Mouse (Mus musculus): ENCODE data around the gene Abraxas2. TPM values are rescaled to one million over a fixed set of nuclear protein-coding genes. Genes with fewer than 3 reads are reported as not detected.

The Abraxas2 gene
- total and polyA plus RNA-seq, 3 experiments, result 30.1 to 31.1 TPM; not detected in 1

- peak; percentile 44 for DNase-seq (ENCODE audit: low read depth, low spot score)
- Histone ChIP-seq H3K9ac (ENCODE audit: control insufficient read depth, low read depth, low read length, poor library complexity, severe bottlenecking) (no peak overlapping the region), H3K27ac (ENCODE audit: control insufficient read depth, low read depth, low read length) (no peak overlapping the region), H3K4me3 (ENCODE audit: control insufficient read depth in 1 of 2, insufficient read depth in 1 of 2, low read depth in 2 of 2, low read length in 2 of 2) (no peak overlapping the region), H3K36me3 (ENCODE audit: control insufficient read depth in 1 of 2, insufficient read depth in 2 of 2, low read length in 2 of 2) (no peaks in the 10 kb centered on the region; a peak in 1 of 4 replicates), H3K4me1 (ENCODE audit: control insufficient read depth in 1 of 2, insufficient read depth in 2 of 2, low read length in 2 of 2) (peaks cover 0 to 7% of the 10 kb centered on the region in 2 experiments; a peak in 3 of 4 replicates), H3K9me3 (replicated peaks; ENCODE audit: insufficient read depth, low read length) (no peaks in the 10 kb centered on the region), H3K27me3 (ENCODE audit: control insufficient read depth in 1 of 2, insufficient read depth in 2 of 2, low read length in 2 of 2) (no peaks in the 10 kb centered on the region), H3K79me2 (ENCODE audit: control insufficient read depth, insufficient read depth, low read length, poor library complexity) (no peaks in the 10 kb centered on the region)
- TF ChIP-seq ZNF384 (IDR thresholded peaks at IDR 0.05; ENCODE audit: low read depth, low read length) (peak; percentile 48), JUND (IDR thresholded peaks at IDR 0.05; ENCODE audit: low read depth, low read length) (no peak), SIN3A (IDR thresholded peaks at IDR 0.05; ENCODE audit: low read length) (0 out of 2 replicates have a peak, but pooled peaks have one; percentile 20), SMC3 (IDR thresholded peaks at IDR 0.05; ENCODE audit: low read depth, low read length) (peak; percentile 62), RAD21 (IDR thresholded peaks at IDR 0.05; ENCODE audit: low read depth, low read length) (peak; percentile 29), CTCF (IDR thresholded peaks at IDR 0.05 in 2 of 3, conservative IDR thresholded peaks at IDR 0.05 in 1 of 3; ENCODE audit: control insufficient read depth in 1 of 3, insufficient read depth in 1 of 3, low read depth in 2 of 3, low read length in 3 of 3, poor library complexity in 1 of 3, severe bottlenecking in 1 of 3) (peak; percentile 16 to 48 (median 30); a peak in 3 of 6 replicates)
Measured at GRCm38 (mm10) chr7:132903796-132904195, 44.8 kb downstream of the Abraxas2 start.

GRCm38 (mm10) chr7:132921971-132922370 lies 62.9 kb downstream of the Abraxas2 start:
- H3K27me3 ChIP-seq (ENCODE audit: control insufficient read depth in 1 of 2, insufficient read depth in 2 of 2, low read length in 2 of 2), result no peaks in the 10 kb centered on the region
- no peak overlapping the region for H3K4me3 ChIP-seq (ENCODE audit: control insufficient read depth in 1 of 2, insufficient read depth in 1 of 2, low read depth in 2 of 2, low read length in 2 of 2)
- no peak overlapping the region for H3K9ac ChIP-seq (ENCODE audit: control insufficient read depth, low read depth, low read length, poor library complexity, severe bottlenecking)
- H3K27ac ChIP-seq (ENCODE audit: control insufficient read depth, low read depth, low read length), result no peak overlapping the region
- no peaks in the 10 kb centered on the region for H3K4me1 ChIP-seq (ENCODE audit: control insufficient read depth in 1 of 2, insufficient read depth in 2 of 2, low read length in 2 of 2)
- TF ChIP-seq ZKSCAN1 (IDR thresholded peaks at IDR 0.05; ENCODE audit: low read depth, low read length) (no peak), MEF2A (IDR thresholded peaks at IDR 0.05; ENCODE audit: extremely low read depth, insufficient replicate concordance, low read depth, low read length, poor library complexity, severe bottlenecking) (no peak), CTCF (IDR thresholded peaks at IDR 0.05 in 2 of 3, conservative IDR thresholded peaks at IDR 0.05 in 1 of 3; ENCODE audit: control insufficient read depth in 1 of 3, insufficient read depth in 1 of 3, low read depth in 2 of 3, low read length in 3 of 3, poor library complexity in 1 of 3, severe bottlenecking in 1 of 3) (no peak), MYC (IDR thresholded peaks at IDR 0.05; ENCODE audit: low read depth, low read length) (no peak), NELFE (IDR thresholded peaks at IDR 0.05; ENCODE audit: low read depth, low read length) (no peak), GABPA (IDR thresholded peaks at IDR 0.05; ENCODE audit: low read depth, low read length) (no peak), USF1 (IDR thresholded peaks at IDR 0.05; ENCODE audit: low read depth, low read length) (no peak), CHD1 (IDR thresholded peaks at IDR 0.05; ENCODE audit: low read depth, low read length) (no peak), KAT2A (conservative IDR thresholded peaks at IDR 0.05; ENCODE audit: low read depth, low read length) (no peak), ZMIZ1 (IDR thresholded peaks at IDR 0.05; ENCODE audit: low read depth, low read length) (no peak), ZNF384 (IDR thresholded peaks at IDR 0.05; ENCODE audit: low read depth, low read length) (no peak), RAD21 (IDR thresholded peaks at IDR 0.05; ENCODE audit: low read depth, low read length) (no peak), E2F4 (IDR thresholded peaks at IDR 0.05; ENCODE audit: borderline replicate concordance, low read depth, low read length) (no peak), GATA1 (IDR thresholded peaks at IDR 0.05; ENCODE audit: low read depth, low read length) (no peak), RCOR1 (IDR thresholded peaks at IDR 0.05; ENCODE audit: low read depth, low read length) (no peak), ELF1 (IDR thresholded peaks at IDR 0.05; ENCODE audit: low read depth, low read length) (no peak), POLR2AphosphoS2 (IDR thresholded peaks at IDR 0.05; ENCODE audit: low read length) (no peak), BHLHE40 (IDR thresholded peaks at IDR 0.05; ENCODE audit: borderline replicate concordance, low read depth, low read length) (no peak)
- no peak for DNase-seq (ENCODE audit: low read depth, low spot score)
- H3K36me3 ChIP-seq (ENCODE audit: control insufficient read depth in 1 of 2, insufficient read depth in 2 of 2, low read length in 2 of 2), result no peaks in the 10 kb centered on the region
- H3K9me3 ChIP-seq (replicated peaks; ENCODE audit: insufficient read depth, low read length), result no peaks in the 10 kb centered on the region
- H3K79me2 ChIP-seq (ENCODE audit: control insufficient read depth, insufficient read depth, low read length, poor library complexity), result no peaks in the 10 kb centered on the region
